Mouse (Mus musculus): Measurements from ENCODE around the gene Nek5. TPM values are rescaled to one million over a fixed set of nuclear protein-coding genes. Genes with fewer than 3 reads are reported as not detected.

Nek5 gene
- not detected in 2 replicates for polyA plus RNA-seq (2012; ENCODE audit: low replicate concordance)

DNA sequence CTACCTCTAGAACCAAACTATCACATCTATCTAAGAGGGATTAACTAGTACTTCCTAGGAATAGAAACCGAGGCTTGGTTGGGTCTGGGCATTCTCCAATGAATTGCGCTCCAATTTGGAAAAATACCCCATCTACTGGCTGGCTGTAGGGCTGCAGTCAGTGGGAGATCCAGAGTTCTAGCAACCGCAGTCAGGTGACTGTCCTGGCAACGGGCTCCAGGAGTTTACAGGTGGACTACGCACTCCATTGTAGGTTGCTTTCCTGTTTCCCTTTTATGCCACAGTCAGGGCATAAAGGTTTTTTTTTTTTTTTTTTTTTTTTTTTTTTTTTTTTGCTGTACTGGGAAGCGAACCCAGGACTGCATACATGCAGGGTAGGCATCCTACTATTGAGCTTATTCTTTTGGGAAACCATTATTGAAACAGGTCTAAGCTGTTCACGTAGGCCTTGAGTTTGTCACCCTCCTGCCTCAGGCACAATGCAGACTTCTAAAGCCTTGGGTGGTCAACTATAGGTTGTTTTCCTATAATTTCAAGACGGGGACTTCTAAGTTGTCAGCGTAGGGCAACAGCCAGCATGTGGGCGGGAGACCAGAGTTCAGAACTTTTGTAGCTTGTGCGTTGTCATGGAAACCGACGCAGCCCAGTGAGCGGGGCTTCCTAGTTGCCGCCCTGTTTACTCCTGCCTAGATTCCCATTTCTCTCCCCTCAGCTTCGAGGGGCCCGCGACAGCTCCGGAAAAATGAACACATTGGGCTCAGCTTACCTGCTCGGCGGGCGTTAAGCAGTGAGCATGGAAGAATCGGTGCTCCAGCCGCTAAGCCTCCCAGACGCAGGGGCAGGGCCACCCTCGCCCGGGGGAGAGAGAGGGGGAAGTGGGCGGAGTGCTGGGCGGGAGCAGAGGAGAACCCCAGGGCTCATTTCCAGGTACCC, at the start of gene Nek5:
Gene Nek5 (minus strand): TSS at position 834 of the 933 bp plus-strand sequence.

GRCm38 (mm10) chr8:22166080-22166603, 41.3 kb upstream of the Nek5 start, which contains the start of gene Nek3:
Nek3 (minus strand) TSS chr8:22166435.

DNA sequence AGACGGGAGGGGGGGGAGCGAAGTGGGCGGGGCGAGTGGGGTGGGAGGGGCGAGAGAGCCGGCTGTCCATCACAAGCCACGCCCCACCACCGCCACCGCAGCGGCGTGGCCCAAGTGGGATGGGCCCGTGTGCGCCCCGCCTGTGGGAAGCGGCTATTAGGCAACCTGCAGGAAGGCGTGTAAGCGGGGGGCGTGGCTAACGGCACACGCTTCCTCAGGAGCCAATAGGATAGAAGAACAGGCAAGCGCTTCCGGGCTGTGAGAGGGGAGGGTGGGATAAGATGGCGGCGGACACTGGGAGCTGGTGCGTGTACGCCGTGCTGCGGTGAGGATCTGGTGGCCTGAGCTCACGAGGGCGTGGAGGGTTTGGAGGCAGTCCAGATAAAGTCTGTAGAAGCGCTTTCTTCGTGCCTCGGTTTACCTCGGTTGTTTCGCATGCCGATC, 64.4 kb downstream of the Nek5 start, which contains the start of gene Alg11:
Gene Alg11 (plus strand): TSS at position 276 of the 444 bp plus-strand sequence.

DNA sequence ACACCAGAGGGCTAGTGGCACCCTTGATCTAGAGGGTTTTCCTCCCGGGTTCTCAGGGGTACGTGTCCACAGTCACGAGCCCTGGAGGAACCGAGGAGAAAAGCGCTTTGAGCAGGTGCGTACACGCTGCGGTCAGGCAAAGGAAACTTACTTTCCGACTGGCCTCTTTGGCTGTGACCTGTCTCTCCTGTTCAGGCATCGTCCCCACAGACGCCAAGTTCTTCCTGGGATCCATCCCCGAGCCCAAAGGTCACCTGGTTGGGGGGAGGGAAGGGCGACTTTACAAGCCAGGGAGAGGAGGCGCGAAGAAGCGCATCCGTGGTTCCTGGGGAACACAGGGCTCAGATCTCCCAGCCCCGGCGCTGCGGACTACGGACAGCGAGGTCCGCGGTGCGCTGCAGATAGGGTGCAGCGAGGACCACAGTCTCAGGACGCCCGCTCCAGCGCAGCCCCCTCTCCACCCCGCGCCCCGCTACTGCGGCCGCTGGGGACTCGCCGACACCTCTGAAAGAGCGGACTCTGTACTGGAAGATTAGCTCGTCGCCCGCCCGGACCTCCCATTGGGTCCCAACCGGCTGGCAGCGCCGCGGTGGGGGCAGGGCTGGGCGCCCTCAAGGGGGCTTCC, 64.9 kb downstream of the Nek5 start, which contains the start of gene Atp7b:
Gene Atp7b (minus strand): TSS at position 485 of the 625 bp plus-strand sequence.

Other genes starting within 250 kb of the Nek5 start
- not detected in 2 replicates for gene Defb9, start 239.6 kb downstream of the Nek5 start, polyA plus RNA-seq (2012; ENCODE audit: low replicate concordance)
- gene Defb11, start 218.6 kb downstream of the Nek5 start, polyA plus RNA-seq (2012; ENCODE audit: low replicate concordance), result not detected in 2 replicates
- gene Defb15, start 192.3 kb downstream of the Nek5 start, polyA plus RNA-seq (2012; ENCODE audit: low replicate concordance), result not detected in 2 replicates
- not detected in 2 replicates for gene Defb35, start 186.7 kb downstream of the Nek5 start, polyA plus RNA-seq (2012; ENCODE audit: low replicate concordance)
- not detected in 2 replicates for gene Defb13, start 178.3 kb downstream of the Nek5 start, polyA plus RNA-seq (2012; ENCODE audit: low replicate concordance)
- not detected in 2 replicates for gene Fam90a1a, start 166.3 kb downstream of the Nek5 start, polyA plus RNA-seq (2012; ENCODE audit: low replicate concordance)
- gene Ccdc70, start 155.3 kb downstream of the Nek5 start, polyA plus RNA-seq (2012; ENCODE audit: low replicate concordance), result not detected in 2 replicates
- gene Atp7b, start 64.7 kb downstream of the Nek5 start, polyA plus RNA-seq (2012; ENCODE audit: low replicate concordance), result 0.60 and 2.2 TPM in 2 replicates
- 0.41 and 1.0 TPM in 2 replicates for gene Alg11, start 64.3 kb downstream of the Nek5 start, polyA plus RNA-seq (2012; ENCODE audit: low replicate concordance)
- 1.3 and 2.1 TPM in 2 replicates for gene Nek3, start 41.4 kb upstream of the Nek5 start, polyA plus RNA-seq (2012; ENCODE audit: low replicate concordance)
- gene Ckap2, start 60.8 kb upstream of the Nek5 start, polyA plus RNA-seq (2012; ENCODE audit: low replicate concordance), result 1.2 and 2.3 TPM in 2 replicates
- gene Vps36, start 67.8 kb upstream of the Nek5 start, polyA plus RNA-seq (2012; ENCODE audit: low replicate concordance), result 5.9 and 8.5 TPM in 2 replicates
- 0.54 and 0.64 TPM in 2 replicates for gene Thsd1, start 102.3 kb upstream of the Nek5 start, polyA plus RNA-seq (2012; ENCODE audit: low replicate concordance)
- not detected in 2 replicates for gene Tpte, start 158.4 kb upstream of the Nek5 start, polyA plus RNA-seq (2012; ENCODE audit: low replicate concordance)